Mouse (Mus musculus): ENCODE results near the gene Ocrl. TPM values are rescaled to one million over a fixed set of nuclear protein-coding genes. Genes with fewer than 3 reads are reported as not detected.

The Ocrl gene
- polyA plus RNA-seq, 1 experiment from 2014 or later: 7.6 TPM

DNA sequence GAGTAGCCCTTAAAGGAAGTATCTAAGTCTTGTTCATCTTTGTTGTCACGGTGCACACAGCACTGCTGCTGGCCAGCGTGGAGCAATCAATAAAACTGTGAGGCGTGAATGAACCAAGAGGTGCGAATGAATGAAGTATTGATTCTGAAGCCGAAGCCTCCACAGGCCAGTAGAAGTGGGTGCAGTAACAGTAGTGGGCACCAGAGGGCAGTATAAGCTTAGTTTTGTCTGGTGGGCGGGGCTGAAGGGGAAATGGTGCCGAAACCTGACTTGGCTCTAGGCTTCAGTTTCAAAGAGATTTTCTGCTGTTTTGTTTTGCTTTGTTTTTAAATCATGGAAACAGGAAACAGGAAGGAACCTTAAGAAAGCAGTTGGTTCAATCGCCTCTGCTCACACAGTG is 80.4 kb downstream of the Ocrl start:
- H3K4me2 ChIP-seq (replicated peaks; ENCODE audit: low read depth): peak overlapping the region; percentile 38; the same call in 1 of the 2 replicates
- WGBS: 22% methylated on average over 8 of the region's 8 CpGs
- peak; percentile 82 for TF ChIP-seq CTCF (IDR thresholded peaks at IDR 0.05; ENCODE audit: low read depth)
- no peaks in the 10 kb centered on the region for H3K27me3 ChIP-seq (replicated peaks; ENCODE audit: control insufficient read depth, insufficient read depth, low read length)
- no peaks in the 10 kb centered on the region for H3K9me3 ChIP-seq (ENCODE audit: control insufficient read depth)
- H3K36me3 ChIP-seq (ENCODE audit: control insufficient read depth, insufficient read depth): no peaks in the 10 kb centered on the region
- H3K27ac ChIP-seq (ENCODE audit: low read depth, low read length): no peak overlapping the region
- H3K4me3 ChIP-seq (ENCODE audit: low read depth, low read length): no peak overlapping the region
- no peaks in the 10 kb centered on the region for H3K4me1 ChIP-seq (replicated peaks; ENCODE audit: control insufficient read depth, insufficient read depth, low read length)
- H3K9ac ChIP-seq (ENCODE audit: low read depth, low read length): no peak overlapping the region
- no peak for ATAC-seq

DNA sequence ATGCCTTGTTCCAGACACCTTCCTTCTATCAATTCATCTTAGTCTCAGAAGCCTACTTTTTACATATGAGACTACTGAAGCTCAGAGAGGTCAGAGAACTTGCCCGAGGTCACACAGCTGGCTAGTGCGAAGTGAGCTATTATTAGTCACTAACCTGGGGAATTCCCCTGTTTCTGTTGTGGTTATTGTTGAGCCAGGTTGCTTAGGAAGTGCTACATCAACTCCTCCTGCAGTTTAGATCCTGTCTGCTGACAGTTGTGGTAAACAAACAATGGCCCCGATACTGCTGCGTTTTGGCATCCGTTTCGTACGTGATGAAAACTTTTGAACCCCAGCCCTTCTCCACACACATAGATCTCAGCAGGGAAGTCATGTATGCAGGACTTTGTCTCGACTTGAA is 86.2 kb downstream of the Ocrl start:
- WGBS: 78% methylated on average over 8 of the region's 8 CpGs

GRCm38 (mm10) chrX:48001151-48001550 is 89.0 kb downstream of the Ocrl start:
- 56% methylated on average over 7 of the region's 7 CpGs for WGBS
- no peak for TF ChIP-seq CTCF (IDR thresholded peaks at IDR 0.05; ENCODE audit: low read depth)
- no peak for ATAC-seq
- Histone ChIP-seq H3K27ac (ENCODE audit: low read depth, low read length) (no peak overlapping the region), H3K4me1 (replicated peaks; ENCODE audit: control insufficient read depth, insufficient read depth, low read length) (no peaks in the 10 kb centered on the region), H3K4me2 (replicated peaks; ENCODE audit: low read depth) (no peak overlapping the region), H3K36me3 (ENCODE audit: control insufficient read depth, insufficient read depth) (no peaks in the 10 kb centered on the region), H3K4me3 (ENCODE audit: low read depth, low read length) (no peak overlapping the region), H3K9me3 (ENCODE audit: control insufficient read depth) (no peaks in the 10 kb centered on the region), H3K9ac (ENCODE audit: low read depth, low read length) (no peak overlapping the region), H3K27me3 (replicated peaks; ENCODE audit: control insufficient read depth, insufficient read depth, low read length) (no peaks in the 10 kb centered on the region)

More for the DNA sequence above, 86.2 kb downstream of the Ocrl start:
- no peak for ATAC-seq
- Histone ChIP-seq H3K4me2 (replicated peaks; ENCODE audit: low read depth) (no peak overlapping the region), H3K4me1 (replicated peaks; ENCODE audit: control insufficient read depth, insufficient read depth, low read length) (no peaks in the 10 kb centered on the region), H3K36me3 (ENCODE audit: control insufficient read depth, insufficient read depth) (no peaks in the 10 kb centered on the region), H3K9ac (ENCODE audit: low read depth, low read length) (no peak overlapping the region), H3K9me3 (ENCODE audit: control insufficient read depth) (no peaks in the 10 kb centered on the region), H3K27me3 (replicated peaks; ENCODE audit: control insufficient read depth, insufficient read depth, low read length) (no peaks in the 10 kb centered on the region), H3K4me3 (ENCODE audit: low read depth, low read length) (no peak overlapping the region), H3K27ac (ENCODE audit: low read depth, low read length) (no peak overlapping the region)
- no peak for TF ChIP-seq CTCF (IDR thresholded peaks at IDR 0.05; ENCODE audit: low read depth)

DNA sequence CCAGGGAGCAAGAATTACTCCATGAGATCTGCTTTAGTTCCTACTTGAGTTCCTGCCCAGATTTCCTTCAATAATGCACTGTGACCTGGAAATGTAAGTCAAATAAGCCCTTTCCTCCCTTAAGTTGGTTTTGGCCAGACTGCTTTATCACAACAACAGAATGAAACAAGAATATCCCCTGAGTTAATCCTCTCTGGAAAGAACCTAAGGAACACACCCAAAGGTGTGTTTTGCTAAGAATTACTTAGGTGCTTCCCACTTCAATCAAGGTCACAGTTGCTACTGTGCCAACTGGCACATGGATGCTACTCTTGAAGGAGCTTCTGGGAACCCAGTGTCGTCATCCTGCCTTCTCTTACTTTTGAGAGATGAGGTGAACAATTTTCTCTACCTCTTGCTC is 92.6 kb downstream of the Ocrl start:
- WGBS: 89% methylated on average over 1 of the region's 1 CpGs
- H3K27me3 ChIP-seq (replicated peaks; ENCODE audit: control insufficient read depth, insufficient read depth, low read length): no peaks in the 10 kb centered on the region
- H3K36me3 ChIP-seq (ENCODE audit: control insufficient read depth, insufficient read depth): no peaks in the 10 kb centered on the region
- no peaks in the 10 kb centered on the region for H3K9me3 ChIP-seq (ENCODE audit: control insufficient read depth)
- no peak overlapping the region for H3K27ac ChIP-seq (ENCODE audit: low read depth, low read length)
- no peak overlapping the region for H3K9ac ChIP-seq (ENCODE audit: low read depth, low read length)
- ATAC-seq: no peak
- TF ChIP-seq CTCF (IDR thresholded peaks at IDR 0.05; ENCODE audit: low read depth): no peak
- no peak overlapping the region for H3K4me2 ChIP-seq (replicated peaks; ENCODE audit: low read depth)
- H3K4me3 ChIP-seq (ENCODE audit: low read depth, low read length): no peak overlapping the region
- H3K4me1 ChIP-seq (replicated peaks; ENCODE audit: control insufficient read depth, insufficient read depth, low read length): no peaks in the 10 kb centered on the region

- no peak overlapping the region for H3K9ac ChIP-seq (ENCODE audit: low read depth, low read length)
- no peak overlapping the region for H3K4me2 ChIP-seq (replicated peaks; ENCODE audit: low read depth)
- H3K4me1 ChIP-seq (replicated peaks; ENCODE audit: control insufficient read depth, insufficient read depth, low read length): no peaks in the 10 kb centered on the region
- H3K27me3 ChIP-seq (replicated peaks; ENCODE audit: control insufficient read depth, insufficient read depth, low read length): no peaks in the 10 kb centered on the region
- H3K9me3 ChIP-seq (ENCODE audit: control insufficient read depth): no peaks in the 10 kb centered on the region
- TF ChIP-seq CTCF (IDR thresholded peaks at IDR 0.05; ENCODE audit: low read depth): no peak
- H3K27ac ChIP-seq (ENCODE audit: low read depth, low read length): no peak overlapping the region
- no peaks in the 10 kb centered on the region for H3K36me3 ChIP-seq (ENCODE audit: control insufficient read depth, insufficient read depth)
- 67% methylated on average over 7 of the region's 8 CpGs for WGBS
- no peak overlapping the region for H3K4me3 ChIP-seq (ENCODE audit: low read depth, low read length)
- ATAC-seq: no peak
These were observed 93.9 kb downstream of the Ocrl start for GRCm38 (mm10) chrX:48006062-48006461.

GRCm38 (mm10) chrX:48011656-48012055 is 99.5 kb downstream of the Ocrl start:
- Histone ChIP-seq H3K9ac (ENCODE audit: low read depth, low read length) (no peak overlapping the region), H3K4me2 (replicated peaks; ENCODE audit: low read depth) (no peak overlapping the region), H3K36me3 (ENCODE audit: control insufficient read depth, insufficient read depth) (no peaks in the 10 kb centered on the region), H3K4me1 (replicated peaks; ENCODE audit: control insufficient read depth, insufficient read depth, low read length) (no peaks in the 10 kb centered on the region), H3K9me3 (ENCODE audit: control insufficient read depth) (no peaks in the 10 kb centered on the region), H3K27ac (ENCODE audit: low read depth, low read length) (no peak overlapping the region), H3K27me3 (replicated peaks; ENCODE audit: control insufficient read depth, insufficient read depth, low read length) (no peaks in the 10 kb centered on the region), H3K4me3 (ENCODE audit: low read depth, low read length) (no peak overlapping the region)
- no peak for ATAC-seq
- WGBS: 96% methylated on average over 3 of the region's 3 CpGs
- no peak for TF ChIP-seq CTCF (IDR thresholded peaks at IDR 0.05; ENCODE audit: low read depth)

Other genes starting within 250 kb of the Ocrl start
- 7.5 and 8.9 TPM in 2 replicates for gene Smarca1, start 19.4 kb upstream of the Ocrl start, polyA plus RNA-seq (2015; fragmentation: Nextera tagmentation; extraction: Ambion mirVana)
- gene Apln, start 122.5 kb downstream of the Ocrl start, polyA plus RNA-seq (2015; fragmentation: Nextera tagmentation; extraction: Ambion mirVana): 3.5 and 4.0 TPM in 2 replicates
- gene Xpnpep2, start 196.3 kb downstream of the Ocrl start, polyA plus RNA-seq (2015; fragmentation: Nextera tagmentation; extraction: Ambion mirVana): 3.9 and 4.4 TPM in 2 replicates
- gene Sash3, start 234.0 kb downstream of the Ocrl start, polyA plus RNA-seq (2015; fragmentation: Nextera tagmentation; extraction: Ambion mirVana): 1.5 and 2.1 TPM in 2 replicates